Mouse (Mus musculus): Measurements from ENCODE around the gene Stx8. TPM values are rescaled to one million over a fixed set of nuclear protein-coding genes. Genes with fewer than 3 reads are reported as not detected.
A peak's percentile ranks its signal among the peaks of the same experiment; 100 is the strongest.

Stx8 gene
- polyA plus RNA-seq, 1 experiment from 2014 or later, result 68.5 TPM

DNA sequence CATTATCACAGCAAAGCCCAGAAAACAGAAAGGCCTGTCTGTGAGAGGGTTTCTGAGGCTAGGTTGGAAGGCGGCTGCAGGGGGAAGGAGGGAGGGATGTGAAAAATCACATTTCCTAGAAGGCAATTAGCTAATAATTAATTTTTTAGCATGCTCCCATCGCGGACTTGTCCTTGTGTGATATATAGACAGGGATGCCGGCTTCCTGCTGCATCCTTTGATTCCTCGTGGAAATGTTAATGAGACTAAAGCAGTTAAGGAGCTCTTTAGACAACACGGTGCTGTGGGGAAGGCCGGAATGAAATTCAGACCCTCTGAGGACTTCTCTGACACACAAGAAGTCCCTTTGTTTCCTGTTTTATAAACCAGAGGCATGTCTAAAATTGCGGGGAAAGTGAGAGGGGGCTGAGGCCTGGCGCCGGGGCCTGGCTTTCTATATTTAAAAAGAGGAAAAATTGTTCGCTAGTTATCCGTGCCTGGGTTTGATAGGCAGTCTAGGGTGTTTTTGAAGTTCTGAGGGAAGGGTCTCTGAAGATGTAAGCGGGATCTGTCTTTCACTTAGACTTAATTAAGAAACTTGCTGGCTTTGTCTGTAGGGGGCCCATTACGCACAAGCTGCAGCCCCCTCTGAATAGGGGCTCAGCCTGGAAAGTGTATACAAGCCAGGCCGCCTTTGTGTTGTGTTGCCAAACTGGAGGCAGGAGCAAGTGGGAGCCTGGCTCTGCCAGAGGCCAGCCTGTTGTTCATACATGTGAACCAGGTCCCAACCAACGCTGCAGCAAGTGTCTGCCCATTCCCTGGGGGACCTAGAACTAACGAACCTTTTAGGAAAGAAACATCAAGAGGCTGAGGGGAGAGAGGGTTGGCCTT, 179.8 kb downstream of the Stx8 start:
- Histone ChIP-seq H3K9ac (replicated peaks; ENCODE audit: low read depth, low read length) (0 out of 2 replicates have a peak overlapping the region, but pooled peaks have one; percentile 2), H3K9me3 (ENCODE audit: control insufficient read depth, low read length) (no peaks in the 10 kb centered on the region), H3K4me1 (ENCODE audit: control insufficient read depth, insufficient read depth, low read length) (peaks cover 43% of the 10 kb centered on the region), H3K27ac (ENCODE audit: low read depth, low read length) (peak overlapping the region; percentile 81), H3K36me3 (ENCODE audit: control insufficient read depth, insufficient read depth, low read length) (no peaks in the 10 kb centered on the region), H3K4me3 (ENCODE audit: low read depth, low read length) (no peak overlapping the region), H3K4me2 (ENCODE audit: low read depth, low read length) (peak overlapping the region; percentile 17; the same call in 1 of the 2 replicates), H3K27me3 (ENCODE audit: control insufficient read depth, insufficient read depth, low read length) (no peaks in the 10 kb centered on the region)
- 7% methylated on average over 17 of the region's 17 CpGs for WGBS
- peak; percentile 59; the same call in 1 of the 2 replicates for ATAC-seq (ENCODE audit: low read depth)

GRCm38 (mm10) chr11:68146456-68146851, 180.5 kb downstream of the Stx8 start:
- no peak overlapping the region for H3K4me3 ChIP-seq (ENCODE audit: low read depth, low read length)
- no peaks in the 10 kb centered on the region for H3K9me3 ChIP-seq (ENCODE audit: control insufficient read depth, low read length)
- H3K27ac ChIP-seq (ENCODE audit: low read depth, low read length), result peak overlapping the region; percentile 81
- no peak overlapping the region for H3K9ac ChIP-seq (replicated peaks; ENCODE audit: low read depth, low read length)
- H3K4me2 ChIP-seq (ENCODE audit: low read depth, low read length), result no peak overlapping the region
- no peaks in the 10 kb centered on the region for H3K36me3 ChIP-seq (ENCODE audit: control insufficient read depth, insufficient read depth, low read length)
- H3K27me3 ChIP-seq (ENCODE audit: control insufficient read depth, insufficient read depth, low read length), result no peaks in the 10 kb centered on the region
- 17% methylated on average over 4 of the region's 4 CpGs for WGBS
- peaks cover 47% of the 10 kb centered on the region for H3K4me1 ChIP-seq (ENCODE audit: control insufficient read depth, insufficient read depth, low read length)
- 0 out of 2 replicates have a peak, but pooled peaks have one; percentile 7 for ATAC-seq (ENCODE audit: low read depth)

DNA sequence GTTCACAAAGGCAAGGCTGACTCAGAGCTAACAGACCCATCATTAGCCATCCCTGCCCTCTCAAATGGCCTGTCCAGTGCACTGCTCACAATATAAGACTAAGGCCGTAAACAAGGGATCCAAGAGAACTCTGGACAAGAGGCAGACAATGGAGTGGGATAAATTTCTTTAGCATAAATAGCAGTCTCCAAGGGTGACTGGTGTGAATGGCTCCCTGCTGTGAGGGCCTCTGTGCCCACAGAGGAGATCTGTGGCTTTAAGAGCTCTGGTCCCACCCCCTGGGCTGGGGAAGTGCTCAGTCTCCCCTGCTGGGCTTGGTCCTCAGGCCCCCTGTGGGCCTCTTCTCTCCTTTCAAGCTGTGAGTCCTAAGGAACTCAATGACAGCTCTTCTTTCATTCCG, 184.9 kb downstream of the Stx8 start:
- Histone ChIP-seq H3K4me2 (ENCODE audit: low read depth, low read length) (no peak overlapping the region), H3K4me3 (ENCODE audit: low read depth, low read length) (no peak overlapping the region), H3K9me3 (ENCODE audit: control insufficient read depth, low read length) (no peaks in the 10 kb centered on the region), H3K27me3 (ENCODE audit: control insufficient read depth, insufficient read depth, low read length) (no peaks in the 10 kb centered on the region), H3K4me1 (ENCODE audit: control insufficient read depth, insufficient read depth, low read length) (peaks cover 25% of the 10 kb centered on the region), H3K36me3 (ENCODE audit: control insufficient read depth, insufficient read depth, low read length) (no peaks in the 10 kb centered on the region), H3K9ac (replicated peaks; ENCODE audit: low read depth, low read length) (0 out of 2 replicates have a peak overlapping the region, but pooled peaks have one; percentile 16), H3K27ac (ENCODE audit: low read depth, low read length) (peak overlapping the region; percentile 55; the same call in 1 of the 2 replicates)
- ATAC-seq (ENCODE audit: low read depth), result peak; percentile 77
- WGBS, result 7% methylated on average over 2 of the region's 2 CpGs

- Histone ChIP-seq H3K9ac (replicated peaks; ENCODE audit: low read depth, low read length) (no peak overlapping the region), H3K4me3 (ENCODE audit: low read depth, low read length) (no peak overlapping the region), H3K27me3 (ENCODE audit: control insufficient read depth, insufficient read depth, low read length) (no peaks in the 10 kb centered on the region), H3K4me1 (ENCODE audit: control insufficient read depth, insufficient read depth, low read length) (peaks cover 4% of the 10 kb centered on the region; the same call in 1 of the 2 replicates), H3K36me3 (ENCODE audit: control insufficient read depth, insufficient read depth, low read length) (no peaks in the 10 kb centered on the region), H3K9me3 (ENCODE audit: control insufficient read depth, low read length) (no peaks in the 10 kb centered on the region), H3K27ac (ENCODE audit: low read depth, low read length) (no peak overlapping the region), H3K4me2 (ENCODE audit: low read depth, low read length) (no peak overlapping the region)
- no peak for ATAC-seq (ENCODE audit: low read depth)
Observed at GRCm38 (mm10) chr11:68155821-68156220, 189.8 kb downstream of the Stx8 start.

- no peaks in the 10 kb centered on the region for H3K36me3 ChIP-seq (ENCODE audit: control insufficient read depth, insufficient read depth, low read length)
- no peaks in the 10 kb centered on the region for H3K9me3 ChIP-seq (ENCODE audit: control insufficient read depth, low read length)
- no peak overlapping the region for H3K27ac ChIP-seq (ENCODE audit: low read depth, low read length)
- ATAC-seq (ENCODE audit: low read depth), result no peak
- H3K9ac ChIP-seq (replicated peaks; ENCODE audit: low read depth, low read length), result no peak overlapping the region
- H3K4me2 ChIP-seq (ENCODE audit: low read depth, low read length), result no peak overlapping the region
- WGBS, result 93% methylated on average over 3 of the region's 3 CpGs
- H3K4me1 ChIP-seq (ENCODE audit: control insufficient read depth, insufficient read depth, low read length), result no peaks in the 10 kb centered on the region
- no peak overlapping the region for H3K4me3 ChIP-seq (ENCODE audit: low read depth, low read length)
- H3K27me3 ChIP-seq (ENCODE audit: control insufficient read depth, insufficient read depth, low read length), result no peaks in the 10 kb centered on the region
Observed at GRCm38 (mm10) chr11:68158166-68158565, 192.2 kb downstream of the Stx8 start.

GRCm38 (mm10) chr11:68159867-68160266, 193.9 kb downstream of the Stx8 start:
- Histone ChIP-seq H3K9me3 (ENCODE audit: control insufficient read depth, low read length) (no peaks in the 10 kb centered on the region), H3K9ac (replicated peaks; ENCODE audit: low read depth, low read length) (no peak overlapping the region), H3K36me3 (ENCODE audit: control insufficient read depth, insufficient read depth, low read length) (no peaks in the 10 kb centered on the region), H3K4me1 (ENCODE audit: control insufficient read depth, insufficient read depth, low read length) (no peaks in the 10 kb centered on the region), H3K4me2 (ENCODE audit: low read depth, low read length) (no peak overlapping the region), H3K4me3 (ENCODE audit: low read depth, low read length) (no peak overlapping the region), H3K27ac (ENCODE audit: low read depth, low read length) (no peak overlapping the region), H3K27me3 (ENCODE audit: control insufficient read depth, insufficient read depth, low read length) (no peaks in the 10 kb centered on the region)
- no peak for ATAC-seq (ENCODE audit: low read depth)
- whole genome bisulfite sequencing, result 61% methylated on average over 4 of the region's 4 CpGs

DNA sequence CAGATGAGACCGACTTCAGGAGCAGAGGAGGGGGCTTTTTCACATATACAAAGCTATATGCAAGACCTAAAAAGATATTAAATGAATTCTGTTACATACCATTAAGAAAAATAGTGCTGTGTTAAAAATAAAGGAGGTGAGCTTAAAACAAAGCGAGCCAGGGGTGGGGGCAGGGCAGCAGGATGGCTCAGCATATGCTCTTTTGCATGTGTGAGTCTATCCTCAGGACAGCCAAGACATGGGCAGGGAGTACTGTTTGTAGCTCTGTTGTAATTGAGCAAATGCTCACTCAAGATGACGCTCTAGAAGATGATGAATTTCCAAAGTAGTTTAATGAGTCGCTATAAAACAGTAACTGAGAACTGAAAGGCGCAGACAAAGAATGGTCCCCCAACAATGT, 198.4 kb downstream of the Stx8 start:
- Histone ChIP-seq H3K4me3 (ENCODE audit: low read depth, low read length) (no peak overlapping the region), H3K36me3 (ENCODE audit: control insufficient read depth, insufficient read depth, low read length) (no peaks in the 10 kb centered on the region), H3K9ac (replicated peaks; ENCODE audit: low read depth, low read length) (no peak overlapping the region), H3K4me1 (ENCODE audit: control insufficient read depth, insufficient read depth, low read length) (no peaks in the 10 kb centered on the region), H3K27me3 (ENCODE audit: control insufficient read depth, insufficient read depth, low read length) (no peaks in the 10 kb centered on the region), H3K9me3 (ENCODE audit: control insufficient read depth, low read length) (no peaks in the 10 kb centered on the region), H3K27ac (ENCODE audit: low read depth, low read length) (no peak overlapping the region), H3K4me2 (ENCODE audit: low read depth, low read length) (no peak overlapping the region)
- no peak for ATAC-seq (ENCODE audit: low read depth)
- 88% methylated on average over 5 of the region's 5 CpGs for WGBS

- H3K27me3 ChIP-seq (ENCODE audit: control insufficient read depth, insufficient read depth, low read length), result no peaks in the 10 kb centered on the region
- no peaks in the 10 kb centered on the region for H3K4me1 ChIP-seq (ENCODE audit: control insufficient read depth, insufficient read depth, low read length)
- H3K9ac ChIP-seq (replicated peaks; ENCODE audit: low read depth, low read length), result no peak overlapping the region
- H3K4me2 ChIP-seq (ENCODE audit: low read depth, low read length), result no peak overlapping the region
- H3K27ac ChIP-seq (ENCODE audit: low read depth, low read length), result no peak overlapping the region
- H3K4me3 ChIP-seq (ENCODE audit: low read depth, low read length), result no peak overlapping the region
- no peaks in the 10 kb centered on the region for H3K9me3 ChIP-seq (ENCODE audit: control insufficient read depth, low read length)
- ATAC-seq (ENCODE audit: low read depth), result no peak
- WGBS, result 76% methylated on average over 4 of the region's 4 CpGs
- H3K36me3 ChIP-seq (ENCODE audit: control insufficient read depth, insufficient read depth, low read length), result no peaks in the 10 kb centered on the region
Observed at GRCm38 (mm10) chr11:68168427-68168826, 202.4 kb downstream of the Stx8 start.

DNA sequence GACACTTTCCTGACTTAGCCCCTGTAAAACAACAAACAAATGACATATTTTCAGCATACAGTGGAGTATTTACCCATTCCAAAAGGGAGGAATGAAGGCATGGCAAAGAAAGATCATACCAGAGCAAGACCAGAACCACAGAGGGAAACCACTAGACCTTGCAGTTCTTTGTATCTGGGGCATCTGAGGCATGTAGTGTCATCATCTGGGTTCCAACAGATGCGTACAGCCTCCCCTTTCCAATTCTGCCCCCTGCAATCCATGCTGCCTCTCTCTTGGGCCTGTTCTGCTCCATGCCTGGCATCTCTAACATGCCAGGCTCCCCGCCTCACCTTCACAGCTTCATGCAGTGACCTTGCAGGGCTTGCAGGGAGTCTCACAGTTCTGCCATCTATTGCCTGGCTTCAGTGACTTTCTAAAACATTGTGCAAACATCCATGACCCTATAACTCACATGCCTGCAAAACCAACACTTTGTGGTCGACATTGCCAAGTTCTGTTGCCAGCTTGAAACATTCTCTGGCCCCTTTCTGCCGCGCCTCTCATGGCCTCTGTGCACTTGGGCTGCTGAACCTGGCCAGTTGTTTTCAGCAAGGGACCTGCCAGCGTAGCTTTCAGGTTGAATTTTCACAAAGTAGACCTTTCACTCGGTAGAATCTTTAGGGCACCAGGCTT, 206.1 kb downstream of the Stx8 start:
- 81% methylated on average over 7 of the region's 7 CpGs for WGBS
- no peak overlapping the region for H3K4me3 ChIP-seq (ENCODE audit: low read depth, low read length)
- H3K27ac ChIP-seq (ENCODE audit: low read depth, low read length), result no peak overlapping the region
- H3K36me3 ChIP-seq (ENCODE audit: control insufficient read depth, insufficient read depth, low read length), result no peaks in the 10 kb centered on the region
- no peak overlapping the region for H3K4me2 ChIP-seq (ENCODE audit: low read depth, low read length)
- H3K9ac ChIP-seq (replicated peaks; ENCODE audit: low read depth, low read length), result no peak overlapping the region
- no peaks in the 10 kb centered on the region for H3K4me1 ChIP-seq (ENCODE audit: control insufficient read depth, insufficient read depth, low read length)
- ATAC-seq (ENCODE audit: low read depth), result no peak
- H3K27me3 ChIP-seq (ENCODE audit: control insufficient read depth, insufficient read depth, low read length), result no peaks in the 10 kb centered on the region
- no peaks in the 10 kb centered on the region for H3K9me3 ChIP-seq (ENCODE audit: control insufficient read depth, low read length)
